Mouse (Mus musculus) ovary, postnatal 14 days (tissue): ENCODE results near the gene Fau.
"Not testable (repeated sequence)": the region's sequence is repeated elsewhere in the genome, so short reads cannot be mapped to it uniquely, and the experiment has no call there.

ENCODE experiments used
- DNase-seq: peaks from one replicate; pipeline ENCODE4 v3.0.0; 2022; ENCODE audit warnings: low spot score

Gene Fau

DNA sequence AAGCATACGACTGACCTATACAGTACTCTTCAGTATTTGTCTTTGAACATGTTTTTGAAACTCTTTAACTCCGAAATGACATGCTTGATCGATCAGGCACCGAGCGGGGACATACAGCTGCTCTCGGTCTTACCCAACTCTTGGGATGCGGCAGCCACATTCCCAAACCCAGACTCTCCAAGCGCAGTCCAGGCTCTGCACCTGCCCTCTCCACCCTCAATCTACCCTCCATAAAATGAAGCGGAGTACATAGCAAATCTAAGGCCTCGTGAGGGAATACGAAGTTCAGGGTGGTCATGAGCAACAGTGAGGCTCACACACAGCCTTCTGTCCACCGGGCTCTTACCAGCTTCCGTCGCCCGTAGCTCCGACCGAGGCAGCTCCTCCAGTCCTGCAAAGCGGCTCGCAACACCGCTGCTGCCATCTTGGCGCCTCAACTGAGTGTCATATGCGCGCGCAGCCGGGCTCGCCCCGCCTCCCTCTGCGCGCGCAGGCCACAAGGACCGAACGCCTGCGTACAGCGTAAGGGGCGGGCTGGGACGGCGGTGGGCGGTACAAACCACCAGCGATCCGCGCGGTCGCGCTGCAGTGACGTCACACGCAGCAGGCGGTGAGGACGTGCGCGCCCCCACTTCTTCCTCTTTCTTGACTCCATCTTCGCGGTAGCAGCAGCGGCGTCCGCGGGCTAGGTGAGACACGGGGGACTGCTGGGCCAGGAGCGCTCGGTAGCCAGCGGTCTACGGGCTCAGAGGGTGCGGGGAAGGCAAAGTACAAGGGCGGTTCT, at the start of gene Fau, which contains the start of gene Mrpl49:
Gene Fau (plus strand): TSS at position 532 of the 784 bp plus-strand sequence.
Gene Mrpl49 (minus strand): TSS at position 473 of the 784 bp plus-strand sequence.
- peak; percentile 97 for DNase-seq

DNA sequence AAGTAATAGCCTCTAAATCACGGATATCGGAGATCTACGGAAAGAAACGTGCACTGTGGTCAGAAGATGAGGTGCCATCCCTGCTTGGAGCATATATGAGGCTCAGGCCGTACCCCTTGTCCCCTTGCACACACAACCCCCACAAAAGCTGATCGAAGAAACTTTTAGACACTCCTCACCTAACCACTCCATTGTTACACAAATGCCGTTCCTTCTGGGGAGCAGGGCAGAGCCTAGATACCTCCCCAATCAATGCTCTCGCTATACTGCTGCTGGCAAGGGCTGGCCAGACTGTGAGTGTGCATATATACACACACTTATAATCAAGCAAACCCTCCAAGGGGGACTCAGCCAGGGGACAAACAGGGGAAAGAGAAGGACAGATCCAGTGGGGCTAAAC, 48.5 kb upstream of the Fau start:
- no peak for DNase-seq

DNA sequence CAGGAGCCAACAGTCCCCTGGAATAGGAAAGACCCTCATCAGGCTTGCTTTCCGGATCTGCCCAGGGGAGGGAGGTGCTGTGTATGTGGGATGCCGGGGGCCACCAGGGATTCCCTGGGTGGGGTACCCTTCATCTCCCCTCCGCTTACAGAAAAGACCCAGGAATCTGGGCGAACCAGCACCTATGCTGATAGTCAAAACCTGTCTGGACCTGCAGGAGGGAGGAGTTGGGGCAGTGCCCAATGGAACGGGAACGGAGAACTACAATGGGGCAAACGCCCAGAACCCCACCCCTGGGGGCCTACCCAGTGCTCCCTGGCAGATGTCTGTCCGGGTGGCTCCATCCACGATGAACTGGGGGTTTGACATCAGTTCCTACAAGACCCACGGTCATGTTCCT, 44.0 kb upstream of the Fau start:
- DNase-seq, result no peak

DNA sequence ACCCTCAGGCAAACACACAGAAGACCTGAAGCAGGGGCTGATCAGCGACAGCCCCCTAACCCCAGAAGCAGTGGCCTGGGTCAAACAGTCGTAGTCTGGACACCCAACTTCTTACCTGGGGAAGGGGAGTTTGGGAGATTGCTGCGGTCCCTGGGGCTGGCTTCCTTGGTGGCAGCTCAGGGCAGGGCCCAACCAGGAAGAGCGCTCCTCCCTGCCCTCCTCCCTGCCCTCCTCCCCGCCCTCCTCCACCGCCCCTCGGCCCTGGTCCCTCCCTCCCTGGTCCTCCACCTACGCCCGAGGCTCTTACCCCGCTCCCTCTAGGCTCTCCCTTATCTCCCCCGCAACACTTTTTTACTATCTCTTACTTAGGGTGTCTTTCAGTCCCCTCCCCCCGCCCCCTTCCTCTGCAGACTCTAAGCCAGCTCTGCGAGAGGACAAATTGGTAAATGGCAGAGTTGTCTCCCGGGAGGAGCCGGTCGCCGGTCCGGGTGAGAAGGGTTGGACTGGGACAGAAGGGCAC, 42.6 kb upstream of the Fau start:
- DNase-seq, result no peak

DNA sequence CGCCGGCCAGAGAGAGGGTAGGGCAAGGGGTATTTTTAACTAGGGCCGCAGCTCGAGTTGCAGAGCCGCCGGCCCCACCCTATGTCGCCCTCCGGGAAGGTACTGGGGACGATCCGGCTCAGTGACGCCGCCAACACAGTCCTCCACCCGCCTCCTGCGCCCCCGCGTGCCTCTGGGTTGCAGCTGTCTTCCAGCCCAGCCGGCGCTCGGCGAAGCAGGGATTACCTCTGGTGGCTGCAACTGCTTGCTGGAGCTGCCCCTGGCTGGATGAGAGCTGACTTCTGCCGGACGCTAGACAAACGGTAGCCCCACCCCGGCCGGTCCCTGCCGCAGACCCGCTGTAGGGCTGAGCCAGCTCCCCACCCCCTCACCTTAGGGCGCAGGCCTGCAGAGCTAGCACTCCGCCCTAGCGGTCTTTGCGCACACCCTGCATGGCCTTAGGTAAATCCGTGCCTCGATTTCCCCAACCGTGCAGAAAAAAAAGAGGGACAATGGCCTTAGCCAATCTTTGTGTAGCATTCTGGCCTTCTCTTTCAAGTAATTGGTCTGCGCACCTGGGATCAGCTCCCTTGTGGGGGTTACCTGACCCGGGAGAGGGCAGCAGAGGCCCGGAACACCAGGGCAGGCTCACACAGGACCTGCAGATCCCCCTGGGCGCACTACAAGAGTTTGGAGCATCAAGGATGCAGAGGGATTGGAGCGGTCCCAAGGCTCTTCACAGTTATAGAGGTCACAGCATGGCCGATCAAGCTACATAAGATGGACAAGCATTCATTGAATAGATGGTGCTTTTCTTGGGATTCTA, 41.9 kb upstream of the Fau start, which contains the start of gene Capn1:
Gene Capn1 (minus strand): TSS at position 387 of the 805 bp plus-strand sequence.
- peak; percentile 51 for DNase-seq

DNA sequence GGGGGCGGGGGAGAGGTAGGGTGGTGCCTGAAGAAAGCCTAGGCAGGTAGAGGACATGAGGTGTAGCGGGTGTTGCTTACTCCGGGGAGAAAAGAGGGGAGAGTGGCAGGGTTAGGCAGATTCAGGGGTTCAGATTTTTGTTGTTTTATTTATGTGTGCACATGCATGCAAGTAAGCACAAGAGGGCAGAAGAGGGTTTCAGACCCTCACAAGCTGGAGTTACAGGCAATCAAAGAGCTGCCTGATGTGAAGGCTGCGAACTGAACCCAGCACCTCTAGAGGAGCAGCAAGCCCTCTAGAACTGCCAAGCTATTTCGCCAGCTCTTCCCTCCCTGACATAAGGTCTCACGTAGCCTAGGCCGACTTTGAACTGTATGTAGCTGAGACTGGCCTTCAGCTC, 41.1 kb upstream of the Fau start:
- no peak for DNase-seq

DNA sequence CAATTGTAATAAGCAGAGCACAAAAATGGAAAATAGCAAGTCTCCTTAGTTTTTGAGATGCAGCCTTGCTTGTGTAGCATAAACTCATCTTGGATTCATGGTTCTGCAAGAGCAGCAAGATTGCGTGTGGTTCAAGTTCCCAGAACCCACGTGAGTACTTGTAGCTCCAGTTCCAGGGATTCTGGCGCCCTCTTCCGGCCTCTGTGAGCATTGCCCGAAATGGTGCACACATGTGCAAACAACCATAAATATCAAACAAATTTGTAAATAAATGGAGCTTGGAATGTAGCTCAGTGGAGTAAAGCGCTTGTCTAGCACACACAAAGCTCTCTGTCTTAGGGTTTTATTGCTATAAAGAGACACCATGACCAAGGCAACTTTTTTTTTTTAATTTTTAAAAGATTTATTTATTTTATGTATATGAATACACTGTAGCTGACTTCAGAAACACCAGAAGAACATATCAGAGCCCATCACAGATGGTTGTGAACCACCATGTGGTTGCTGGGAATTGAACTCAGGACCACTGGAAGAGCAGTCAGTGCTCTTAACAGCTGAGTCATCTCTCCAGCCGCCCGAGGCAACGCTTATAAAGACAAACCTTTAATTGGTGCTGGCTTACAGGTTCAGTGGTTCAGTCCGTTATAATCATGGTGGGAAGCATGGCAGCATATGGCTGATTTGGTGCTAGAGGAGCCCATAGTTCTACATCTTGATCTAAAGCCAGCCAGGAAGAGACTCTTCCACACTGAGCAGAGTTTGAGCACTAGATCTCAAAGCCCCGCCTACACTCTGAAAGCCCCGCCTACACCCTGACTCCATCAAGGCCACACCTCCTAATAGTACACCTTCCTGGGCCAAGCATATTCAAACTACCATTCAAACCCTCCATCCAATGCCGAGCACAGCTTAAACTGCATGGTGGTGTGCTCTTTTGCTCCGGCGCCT, 39.2 kb upstream of the Fau start:
- peak; percentile 85 for DNase-seq

DNA sequence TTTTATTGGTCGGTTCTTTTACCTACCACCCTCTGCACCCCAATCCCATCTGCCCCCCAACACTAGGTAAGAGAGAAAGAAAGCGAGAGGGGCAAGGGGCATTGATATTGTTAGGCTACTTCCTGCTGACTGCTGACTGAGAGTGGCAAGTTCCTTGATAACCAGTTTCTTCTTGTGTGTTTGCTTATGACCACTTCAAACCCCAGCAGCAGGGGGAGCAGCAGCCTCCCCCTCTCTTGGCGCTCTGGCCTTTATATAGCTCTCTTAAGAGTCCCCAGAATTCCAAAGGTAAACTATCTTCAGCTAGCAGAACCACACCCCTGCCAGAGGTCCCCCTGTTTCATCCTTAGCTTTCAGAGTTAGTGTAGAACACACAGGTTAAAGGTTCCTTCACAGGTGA, 37.4 kb upstream of the Fau start:
- no peak for DNase-seq

DNA sequence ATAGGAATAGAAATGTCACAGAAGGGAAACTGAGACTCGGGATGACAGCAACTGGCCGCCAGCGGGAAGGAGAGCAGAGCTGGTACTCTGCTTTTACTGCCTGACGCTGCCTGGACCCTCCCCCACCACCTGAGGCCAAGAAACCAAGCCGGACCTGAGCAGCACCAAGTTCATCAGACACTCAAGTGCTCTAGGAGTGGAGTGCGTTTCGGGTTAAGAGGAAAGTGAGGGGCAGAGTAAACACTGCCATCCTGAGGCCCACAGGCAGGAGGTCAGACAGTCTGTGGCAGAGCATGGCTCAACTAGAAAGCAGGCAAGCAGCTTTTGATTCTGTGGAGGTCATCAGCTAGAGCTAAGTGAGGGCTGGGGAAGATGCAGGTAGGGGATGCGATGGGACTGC, 34.6 kb upstream of the Fau start:
- no peak for DNase-seq

DNA sequence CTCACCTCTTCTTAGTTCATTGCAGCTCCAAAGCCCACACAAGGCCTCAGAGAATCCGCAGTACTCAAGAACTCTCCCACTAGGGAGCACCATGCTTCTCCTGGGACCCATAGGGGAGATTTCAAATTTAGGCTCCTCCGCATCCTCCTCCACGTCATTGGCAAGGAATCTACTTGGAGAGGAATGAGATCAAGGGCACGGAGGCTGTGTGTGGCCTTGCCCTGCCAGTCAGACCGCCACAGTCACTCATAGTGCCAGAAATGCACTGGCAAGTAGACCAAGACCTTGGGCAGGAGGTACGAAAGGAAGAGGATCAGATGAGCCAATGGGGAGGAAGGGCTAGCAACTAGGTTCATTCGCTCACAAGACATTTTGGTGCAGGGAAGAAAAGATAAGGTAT, 33.7 kb upstream of the Fau start:
- DNase-seq, result no peak

DNA sequence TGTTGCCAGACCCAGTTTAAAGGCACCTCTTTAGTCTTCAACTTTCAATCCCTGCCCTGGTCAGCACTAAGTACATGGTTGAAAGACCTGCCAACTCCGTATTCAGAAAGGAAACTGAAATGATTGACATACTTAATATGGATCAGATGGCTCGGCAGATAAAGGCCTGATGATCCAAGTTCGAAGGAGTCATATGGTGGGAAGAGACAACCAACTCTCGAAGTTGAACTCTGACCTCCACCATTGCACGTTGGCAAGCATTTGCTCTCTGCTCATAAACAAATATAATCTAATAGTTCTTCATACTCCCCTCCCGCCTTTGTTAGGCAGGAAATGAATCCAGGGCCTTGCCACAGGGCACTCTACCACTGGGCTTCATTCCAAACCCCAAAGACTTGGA, 28.7 kb upstream of the Fau start:
- DNase-seq, result no peak

DNA sequence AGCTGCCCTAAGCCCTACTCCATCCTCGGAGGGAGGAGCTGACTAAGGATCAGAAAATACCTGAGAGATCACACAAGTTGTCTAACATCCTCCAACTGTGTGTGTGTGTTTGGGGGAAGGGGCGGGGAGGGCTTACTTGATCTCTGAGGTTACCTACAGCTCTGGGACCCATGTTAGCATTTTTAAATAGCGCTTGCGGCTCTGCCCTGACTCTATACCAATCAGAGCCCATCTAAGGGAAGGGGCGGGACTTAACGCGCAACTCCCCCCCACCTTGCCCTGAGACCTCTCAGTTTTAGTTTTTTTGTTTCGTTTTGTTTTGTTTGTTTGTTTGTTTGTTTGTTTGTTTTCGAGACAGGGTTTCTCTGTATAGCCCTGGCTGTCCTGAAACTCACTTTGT, 28.2 kb upstream of the Fau start:
- no peak for DNase-seq

DNA sequence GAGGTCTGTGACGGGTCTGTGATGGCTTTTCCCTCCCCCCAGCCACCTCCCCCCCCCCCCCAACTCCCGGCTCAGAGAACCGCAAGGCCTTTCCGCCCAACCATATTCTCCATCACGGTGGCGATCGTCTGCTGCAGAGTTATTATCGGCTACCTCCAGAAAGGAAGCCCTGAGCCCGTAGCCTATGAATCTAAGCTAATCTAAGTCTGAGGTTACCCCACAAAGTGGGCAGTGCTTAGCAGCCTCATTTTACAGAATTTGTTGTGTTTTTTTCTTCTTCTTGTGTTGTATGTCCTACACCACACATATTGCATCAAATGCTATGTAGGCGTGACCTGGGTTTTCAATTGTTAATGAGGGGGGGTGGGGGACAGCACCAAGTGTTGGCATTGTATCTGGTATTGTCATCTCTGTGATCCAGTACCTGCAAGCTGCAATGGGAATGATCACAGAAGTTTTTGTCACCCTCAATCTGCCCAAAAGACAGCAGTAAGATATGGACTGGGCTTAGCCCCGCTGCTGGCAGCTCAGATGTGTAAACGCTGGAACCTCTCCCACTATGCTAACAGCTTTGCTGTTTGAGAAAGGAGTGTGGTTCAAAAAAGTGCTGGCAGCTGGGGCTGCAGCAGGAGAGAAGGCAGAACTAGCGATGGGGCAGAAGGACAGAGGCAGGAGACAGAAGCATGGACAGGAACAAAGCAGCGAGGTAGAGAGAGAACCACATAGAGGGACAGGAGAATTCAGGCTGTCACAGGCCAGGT, 26.9 kb upstream of the Fau start:
- DNase-seq, result no peak

DNA sequence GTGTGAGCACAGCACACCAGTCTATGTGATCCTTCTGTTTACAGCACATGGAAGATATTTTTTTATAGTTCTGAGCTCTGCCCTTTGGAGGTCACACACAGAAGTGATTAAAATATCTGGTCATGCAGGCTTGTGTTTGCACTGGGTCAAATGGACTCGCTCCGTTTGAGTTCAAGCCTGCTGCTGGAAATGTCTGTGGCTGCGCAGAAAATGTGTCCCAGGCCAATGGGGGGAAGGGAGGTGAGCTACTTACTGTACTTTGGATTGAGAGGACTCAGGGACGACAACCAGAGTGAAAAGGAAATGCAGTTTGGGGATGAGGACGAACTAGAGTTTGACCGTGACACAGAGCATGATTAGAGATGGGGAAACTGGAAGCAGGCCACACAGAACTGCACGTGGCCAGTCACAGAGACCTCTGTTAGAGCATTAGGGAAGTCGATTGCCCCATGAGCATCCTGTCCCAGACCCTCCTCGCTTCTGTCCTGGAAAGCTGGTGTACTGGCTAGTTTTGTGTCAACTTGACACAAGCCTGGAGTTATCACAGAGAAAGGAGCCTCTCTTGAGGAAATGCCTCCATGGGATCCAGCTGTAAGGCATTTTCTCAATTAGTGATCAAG, 21.6 kb upstream of the Fau start:
- DNase-seq, result no peak

DNA sequence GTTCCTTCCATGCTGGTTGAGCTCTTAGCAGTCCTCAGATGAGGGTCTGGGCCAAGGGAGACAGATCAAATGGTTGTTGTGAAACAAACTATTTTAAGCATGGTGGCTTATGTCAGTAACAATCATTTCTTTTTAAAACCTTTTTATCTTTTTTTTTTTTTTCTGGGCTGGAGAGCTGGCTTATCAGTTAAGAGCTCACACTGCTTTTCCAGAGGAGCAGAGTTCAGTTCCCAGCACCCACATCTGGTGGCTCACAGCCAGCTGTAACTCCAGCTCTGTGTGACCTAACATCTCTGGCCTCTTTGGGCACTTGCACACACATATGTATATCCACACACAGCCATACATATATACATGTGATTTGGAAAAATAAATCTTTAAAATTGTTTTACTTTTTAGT, 19.9 kb upstream of the Fau start:
- no peak for DNase-seq

DNA sequence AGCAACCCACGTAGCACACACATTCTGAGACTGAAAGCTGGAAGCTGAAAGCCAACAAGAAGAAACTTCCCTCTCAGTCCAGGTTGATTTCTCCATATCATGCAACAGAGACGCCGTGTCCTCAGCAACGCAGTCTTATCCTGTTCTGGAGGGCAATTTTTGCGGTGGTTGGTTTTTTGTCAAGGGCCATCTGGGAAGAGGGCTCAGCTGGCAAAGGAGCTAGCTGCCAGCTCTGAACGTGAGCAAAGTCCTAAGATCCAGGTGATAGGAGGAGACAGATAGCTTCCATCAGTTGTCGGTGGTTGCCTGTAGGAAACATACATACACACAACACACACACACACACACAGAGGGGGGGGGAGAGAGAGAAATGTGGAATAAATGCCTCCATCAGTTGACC, 19.3 kb upstream of the Fau start:
- DNase-seq, result no peak

DNA sequence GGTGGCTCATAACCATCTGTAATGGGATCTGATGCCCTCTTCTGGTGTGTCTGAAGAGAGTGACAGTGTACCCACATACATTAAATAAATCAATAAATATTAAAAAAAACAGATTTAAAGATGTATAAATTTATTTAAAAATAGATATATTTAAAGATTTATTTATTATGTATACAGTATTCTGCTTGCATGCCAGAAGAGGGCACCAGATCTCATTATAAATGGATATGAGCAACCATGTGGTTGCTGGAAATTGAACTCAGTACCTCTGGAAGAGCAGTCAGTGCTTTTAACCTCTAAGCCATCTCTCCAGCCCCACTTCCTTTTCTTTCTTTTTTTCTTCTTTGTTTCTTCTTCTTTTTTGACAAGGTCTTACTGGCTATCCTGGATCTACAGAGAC, 17.6 kb upstream of the Fau start:
- DNase-seq, result no peak

DNA sequence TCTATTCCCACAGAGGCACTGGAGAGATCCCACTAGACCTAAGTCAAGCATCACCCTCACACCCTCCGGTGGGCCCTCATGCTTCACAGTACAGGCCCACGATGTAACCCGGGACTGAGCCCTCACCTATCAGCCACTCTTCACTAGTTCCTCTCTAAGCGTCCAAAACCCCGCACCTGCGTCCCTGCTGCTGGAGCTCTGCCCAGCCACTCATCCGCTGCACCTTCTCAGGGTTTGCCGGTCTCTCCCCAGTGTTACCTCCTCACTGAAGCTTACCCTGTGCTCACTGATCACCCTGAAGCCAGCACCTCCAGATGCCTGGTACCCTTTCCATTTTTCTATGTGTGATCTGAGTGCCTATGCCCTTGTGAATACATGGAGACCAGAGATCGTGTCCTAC, 15.4 kb upstream of the Fau start:
- no peak for DNase-seq

DNA sequence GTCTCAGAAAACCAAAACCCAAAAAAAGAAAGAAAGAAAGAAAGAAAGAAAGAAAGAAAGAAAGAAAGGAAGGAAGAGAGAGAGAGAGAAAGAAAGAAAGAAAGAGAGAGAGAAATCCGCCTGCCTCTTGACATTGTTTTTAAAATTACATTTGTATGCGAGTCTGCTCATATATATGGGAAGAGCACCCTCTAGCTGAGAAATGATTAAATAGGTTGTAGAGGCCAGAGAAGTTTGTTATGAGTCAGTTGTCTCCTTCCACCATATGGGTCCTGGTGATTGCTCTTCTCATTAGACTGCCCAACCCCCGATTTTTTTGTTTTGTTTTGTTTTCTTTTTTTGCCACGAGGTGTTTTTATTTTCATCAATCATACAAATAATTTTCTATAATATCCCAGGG, 13.5 kb upstream of the Fau start:
- DNase-seq, result not testable (repeated sequence)

DNA sequence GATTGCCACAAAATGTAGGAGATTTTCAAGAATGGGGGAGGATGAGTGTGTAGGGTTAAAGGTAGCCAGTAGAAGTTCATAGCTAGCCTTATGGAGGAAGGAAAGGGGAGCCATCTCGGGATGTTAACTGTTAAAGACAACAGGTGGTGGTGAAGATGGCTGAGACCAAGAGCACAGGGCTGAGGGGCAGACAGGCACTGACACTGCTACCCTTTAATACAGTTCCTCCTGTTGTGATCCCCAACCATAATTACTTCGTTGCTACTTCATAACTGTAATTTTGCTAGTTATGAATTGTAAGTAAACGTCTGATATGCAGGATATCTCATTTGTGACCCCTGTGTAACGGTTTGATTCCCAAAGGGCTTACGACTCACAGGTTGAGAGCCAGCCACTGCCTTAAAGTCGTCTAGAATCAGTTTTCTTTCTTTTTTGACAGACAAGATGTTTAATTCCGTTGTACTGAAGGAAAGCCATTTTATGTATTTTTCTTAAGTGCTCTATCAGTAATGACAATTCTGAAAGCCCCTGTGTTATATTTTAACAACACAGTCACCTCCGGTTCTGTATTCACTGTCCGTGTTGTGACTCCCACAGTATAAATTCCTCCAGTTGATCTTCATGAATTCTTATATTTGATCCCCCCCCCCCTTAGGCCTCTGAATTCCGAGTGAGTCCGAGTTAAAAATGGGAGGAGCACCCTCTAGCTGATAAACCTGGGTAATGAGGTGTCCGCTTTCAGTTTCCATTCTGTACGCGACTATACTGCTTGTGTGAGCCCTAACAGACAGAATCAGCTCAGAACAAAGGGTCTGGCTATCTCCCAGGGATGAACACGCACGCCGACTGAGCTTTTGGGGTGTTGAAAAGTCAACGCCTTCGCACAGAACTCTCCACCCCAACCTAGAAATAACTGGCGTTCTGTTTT, 12.0 kb upstream of the Fau start:
- no peak for DNase-seq
